Mouse (Mus musculus): ENCODE results near the gene Wdr44. TPM values are rescaled to one million over a fixed set of nuclear protein-coding genes. Genes with fewer than 3 reads are reported as not detected.

The Wdr44 gene
- polyA plus RNA-seq, 1 experiment from 2014 or later = 4.9 TPM

Other genes with a start within 250 kb of the Wdr44 start
- gene Gm4907, start 189.5 kb downstream of the Wdr44 start, polyA plus RNA-seq (2016; fragmentation: Nextera tagmentation; extraction: Ambion mirVana) = not detected in 2 replicates